Mouse (Mus musculus): ENCODE measurements at regions not wholly inside any gene's neighbourhood (a gene's known extent, or its start where the extent isn't known, plus 50 kb on each side); places are given as distances from the start of the nearest gene placed in this dataset.

DNA sequence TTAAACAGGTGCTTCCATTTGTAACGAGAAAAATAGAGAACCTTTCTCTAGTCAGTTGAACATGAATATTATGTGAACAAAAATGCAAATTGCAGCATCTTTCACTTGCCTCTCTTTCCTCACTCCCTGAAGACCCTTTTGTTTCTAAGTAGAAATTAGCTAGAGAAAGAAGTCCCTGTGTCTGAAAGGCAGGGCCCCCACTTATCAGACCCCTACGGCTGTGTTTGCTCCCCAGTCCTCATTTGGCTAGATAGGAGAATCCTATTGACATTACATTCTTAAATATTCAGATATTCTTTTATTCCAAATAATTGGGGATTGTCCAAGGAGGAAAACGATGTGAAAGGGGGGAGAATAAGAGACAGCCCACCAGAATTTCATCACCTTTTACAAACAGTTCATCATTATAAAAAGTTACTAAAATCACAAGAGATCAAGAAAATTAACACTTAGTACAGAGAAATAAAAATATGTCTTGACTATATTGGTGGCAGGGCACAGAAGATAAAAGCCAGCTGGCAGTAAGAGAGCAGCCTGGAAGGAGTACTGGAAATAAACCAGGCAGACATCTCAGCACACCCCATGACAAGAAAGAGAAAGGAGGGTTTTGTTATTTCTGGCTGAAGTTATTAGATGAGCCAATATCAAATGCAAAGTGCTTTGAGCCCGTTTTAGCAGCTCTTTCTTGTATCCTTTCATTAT, 687.3 kb upstream of the Nrsn1 start:
- TF ChIP-seq CTCF (conservative IDR thresholded peaks at IDR 0.05; ENCODE audit: low read length) (no peak), NANOG (IDR thresholded peaks at IDR 0.05; ENCODE audit: borderline replicate concordance, low read length) (no peak), POU5F1 (IDR thresholded peaks at IDR 0.05; ENCODE audit: borderline replicate concordance, low read length) (no peak)
